Mouse (Mus musculus): ENCODE data around the gene Fam129b. TPM values are rescaled to one million over a fixed set of nuclear protein-coding genes. Genes with fewer than 3 reads are reported as not detected.

Gene Fam129b
- polyA plus RNA-seq, 1 experiment from 2014 or later: 17.0 TPM

GRCm38 (mm10) chr2:32961192-32961995 is 85.5 kb downstream of the Fam129b start, which contains the start of the genes Rpl12 and Lrsam1:
Rpl12 (plus strand) TSS chr2:32961559.
Lrsam1 (minus strand) TSS chr2:32961614.
- H3K9me3 ChIP-seq (ENCODE audit: control insufficient read depth, low read length): no peaks in the 10 kb centered on the region
- peak within 1 kb of the TSS; percentile 82 for H3K27ac ChIP-seq (ENCODE audit: low read depth, low read length)
- H3K36me3 ChIP-seq (ENCODE audit: control insufficient read depth, insufficient read depth, low read length): peaks cover 8% of the 10 kb centered on the region
- peak; percentile 94 for DNase-seq (ENCODE audit: low spot score)
- H3K27me3 ChIP-seq (ENCODE audit: control insufficient read depth, insufficient read depth, low read length): no peaks in the 10 kb centered on the region
- H3K4me1 ChIP-seq (ENCODE audit: control insufficient read depth, insufficient read depth, low read length): peaks cover 19% of the 10 kb centered on the region
- peak within 1 kb of the TSS; percentile 95 for H3K4me3 ChIP-seq (ENCODE audit: low read depth, low read length)
- peak; percentile 88 for ATAC-seq (ENCODE audit: insufficient read depth, low FRiP score, low TSS enrichment)
- peak within 1 kb of the TSS; percentile 95 for H3K4me2 ChIP-seq (ENCODE audit: low read depth)
- H3K9ac ChIP-seq (ENCODE audit: low read length): peak within 1 kb of the TSS; percentile 96
- WGBS: 3% methylated on average over 52 of the region's 55 CpGs

GRCm38 (mm10) chr2:32962062-32962874 is 86.4 kb downstream of the Fam129b start:
- H3K27ac ChIP-seq (ENCODE audit: low read depth, low read length): peak overlapping the region; percentile 82
- H3K9me3 ChIP-seq (ENCODE audit: control insufficient read depth, low read length): no peaks in the 10 kb centered on the region
- peak overlapping the region; percentile 95 for H3K4me2 ChIP-seq (ENCODE audit: low read depth)
- DNase-seq (ENCODE audit: low spot score) (peak; percentile 41), ATAC-seq (ENCODE audit: insufficient read depth, low FRiP score, low TSS enrichment) (no peak)
- whole genome bisulfite sequencing: under 1% methylated on average over 33 of the region's 33 CpGs
- peaks cover 21% of the 10 kb centered on the region for H3K4me1 ChIP-seq (ENCODE audit: control insufficient read depth, insufficient read depth, low read length)
- peaks cover 8% of the 10 kb centered on the region for H3K36me3 ChIP-seq (ENCODE audit: control insufficient read depth, insufficient read depth, low read length)
- no peaks in the 10 kb centered on the region for H3K27me3 ChIP-seq (ENCODE audit: control insufficient read depth, insufficient read depth, low read length)
- peak overlapping the region; percentile 96 for H3K9ac ChIP-seq (ENCODE audit: low read length)
- peak overlapping the region; percentile 95 for H3K4me3 ChIP-seq (ENCODE audit: low read depth, low read length)

- 9% methylated on average over 9 of the region's 9 CpGs for WGBS
- H3K27ac ChIP-seq (ENCODE audit: low read depth, low read length): no peak overlapping the region
- ATAC-seq (ENCODE audit: insufficient read depth, low FRiP score, low TSS enrichment) (no peak), DNase-seq (ENCODE audit: low spot score) (no peak)
- peak overlapping the region; percentile 95 for H3K4me2 ChIP-seq (ENCODE audit: low read depth)
- peaks cover 8% of the 10 kb centered on the region for H3K36me3 ChIP-seq (ENCODE audit: control insufficient read depth, insufficient read depth, low read length)
- H3K27me3 ChIP-seq (ENCODE audit: control insufficient read depth, insufficient read depth, low read length): no peaks in the 10 kb centered on the region
- H3K4me3 ChIP-seq (ENCODE audit: low read depth, low read length): peak overlapping the region; percentile 95
- H3K9me3 ChIP-seq (ENCODE audit: control insufficient read depth, low read length): no peaks in the 10 kb centered on the region
- peaks cover 25% of the 10 kb centered on the region for H3K4me1 ChIP-seq (ENCODE audit: control insufficient read depth, insufficient read depth, low read length)
- peak overlapping the region; percentile 96 for H3K9ac ChIP-seq (ENCODE audit: low read length)
Measured at GRCm38 (mm10) chr2:32962875-32963220, 86.9 kb downstream of the Fam129b start.

- H3K27me3 ChIP-seq (ENCODE audit: control insufficient read depth, insufficient read depth, low read length): no peaks in the 10 kb centered on the region
- DNase-seq (ENCODE audit: low spot score) (no peak), ATAC-seq (ENCODE audit: insufficient read depth, low FRiP score, low TSS enrichment) (no peak)
- no peak overlapping the region for H3K9ac ChIP-seq (ENCODE audit: low read length)
- H3K27ac ChIP-seq (ENCODE audit: low read depth, low read length): no peak overlapping the region
- peak overlapping the region; percentile 95 for H3K4me2 ChIP-seq (ENCODE audit: low read depth)
- peaks cover 25% of the 10 kb centered on the region for H3K4me1 ChIP-seq (ENCODE audit: control insufficient read depth, insufficient read depth, low read length)
- 68% methylated on average over 4 of the region's 4 CpGs for WGBS
- peak overlapping the region; percentile 95 for H3K4me3 ChIP-seq (ENCODE audit: low read depth, low read length)
- peaks cover 8% of the 10 kb centered on the region for H3K36me3 ChIP-seq (ENCODE audit: control insufficient read depth, insufficient read depth, low read length)
- no peaks in the 10 kb centered on the region for H3K9me3 ChIP-seq (ENCODE audit: control insufficient read depth, low read length)
Measured at GRCm38 (mm10) chr2:32963544-32963943, 87.6 kb downstream of the Fam129b start.

GRCm38 (mm10) chr2:32963981-32964380 is 88.1 kb downstream of the Fam129b start:
- ATAC-seq (ENCODE audit: insufficient read depth, low FRiP score, low TSS enrichment): no peak

GRCm38 (mm10) chr2:32964659-32965457 is 88.9 kb downstream of the Fam129b start:
- DNase-seq (ENCODE audit: low spot score) (no peak), ATAC-seq (ENCODE audit: insufficient read depth, low FRiP score, low TSS enrichment) (no peak)
- Histone ChIP-seq H3K9ac (ENCODE audit: low read length) (no peak overlapping the region), H3K4me1 (ENCODE audit: control insufficient read depth, insufficient read depth, low read length) (peaks cover 25% of the 10 kb centered on the region), H3K27me3 (ENCODE audit: control insufficient read depth, insufficient read depth, low read length) (no peaks in the 10 kb centered on the region), H3K36me3 (ENCODE audit: control insufficient read depth, insufficient read depth, low read length) (peaks cover 8% of the 10 kb centered on the region), H3K27ac (ENCODE audit: low read depth, low read length) (no peak overlapping the region), H3K4me2 (ENCODE audit: low read depth) (no peak overlapping the region), H3K9me3 (ENCODE audit: control insufficient read depth, low read length) (no peaks in the 10 kb centered on the region), H3K4me3 (ENCODE audit: low read depth, low read length) (no peak overlapping the region)
- whole genome bisulfite sequencing: 27% methylated on average over 10 of the region's 10 CpGs

More at GRCm38 (mm10) chr2:32963981-32964380, 88.1 kb downstream of the Fam129b start:
- no peak for DNase-seq (ENCODE audit: low spot score)
- no peaks in the 10 kb centered on the region for H3K27me3 ChIP-seq (ENCODE audit: control insufficient read depth, insufficient read depth, low read length)
- H3K9ac ChIP-seq (ENCODE audit: low read length): no peak overlapping the region
- no peak overlapping the region for H3K27ac ChIP-seq (ENCODE audit: low read depth, low read length)
- peaks cover 8% of the 10 kb centered on the region for H3K36me3 ChIP-seq (ENCODE audit: control insufficient read depth, insufficient read depth, low read length)
- H3K4me3 ChIP-seq (ENCODE audit: low read depth, low read length): no peak overlapping the region
- H3K4me2 ChIP-seq (ENCODE audit: low read depth): peak overlapping the region; percentile 95; the same call in 1 of the 2 replicates
- H3K4me1 ChIP-seq (ENCODE audit: control insufficient read depth, insufficient read depth, low read length): peaks cover 25% of the 10 kb centered on the region
- 68% methylated on average over 1 of the region's 1 CpGs for WGBS
- H3K9me3 ChIP-seq (ENCODE audit: control insufficient read depth, low read length): no peaks in the 10 kb centered on the region

GRCm38 (mm10) chr2:32965511-32966183 is 89.7 kb downstream of the Fam129b start:
- Histone ChIP-seq H3K4me1 (ENCODE audit: control insufficient read depth, insufficient read depth, low read length) (peaks cover 23% of the 10 kb centered on the region), H3K27ac (ENCODE audit: low read depth, low read length) (no peak overlapping the region), H3K36me3 (ENCODE audit: control insufficient read depth, insufficient read depth, low read length) (peaks cover 8% of the 10 kb centered on the region), H3K27me3 (ENCODE audit: control insufficient read depth, insufficient read depth, low read length) (no peaks in the 10 kb centered on the region), H3K9me3 (ENCODE audit: control insufficient read depth, low read length) (no peaks in the 10 kb centered on the region), H3K4me2 (ENCODE audit: low read depth) (peak overlapping the region; percentile 79; the same call in 1 of the 2 replicates), H3K9ac (ENCODE audit: low read length) (no peak overlapping the region), H3K4me3 (ENCODE audit: low read depth, low read length) (no peak overlapping the region)
- WGBS: 24% methylated on average over 7 of the region's 7 CpGs
- DNase-seq (ENCODE audit: low spot score) (no peak), ATAC-seq (ENCODE audit: insufficient read depth, low FRiP score, low TSS enrichment) (no peak)

All from neural tube, embryonic 11.5 days (tissue).